Mouse (Mus musculus) C2C12 (cell line): ENCODE results near the gene 2810004N23Rik.

Source experiments
- CEBPB ChIP-seq: IDR thresholded peaks from one replicate; pipeline ENCODE4 v1.6.1; 2011; ENCODE audit warnings: low read depth, mild to moderate bottlenecking, control low read depth, moderate library complexity
- CTCF ChIP-seq: IDR thresholded peaks from one replicate; pipeline ENCODE4 v1.5.1; 2011; ENCODE audit not compliant: control insufficient read depth, insufficient read depth, insufficient read length
- MAX ChIP-seq: IDR thresholded peaks from one replicate; pipeline ENCODE4 v1.6.1; 2011; ENCODE audit warnings: mild to moderate bottlenecking, control low read depth
- MYOD1 ChIP-seq: IDR thresholded peaks from one replicate; pipeline ENCODE4 v1.6.1; 2011; ENCODE audit warnings: low read depth; ENCODE audit not compliant: control insufficient read depth, insufficient read length
- MYOG ChIP-seq: IDR thresholded peaks from one replicate; pipeline ENCODE4 v1.6.1; 2011; ENCODE audit not compliant: control insufficient read depth, insufficient read length; ENCODE audit errors: extremely low read depth
- USF1 ChIP-seq: IDR thresholded peaks from one replicate; pipeline ENCODE4 v1.6.1; 2011; ENCODE audit warnings: low read depth, mild to moderate bottlenecking, control low read depth, moderate library complexity

DNA sequence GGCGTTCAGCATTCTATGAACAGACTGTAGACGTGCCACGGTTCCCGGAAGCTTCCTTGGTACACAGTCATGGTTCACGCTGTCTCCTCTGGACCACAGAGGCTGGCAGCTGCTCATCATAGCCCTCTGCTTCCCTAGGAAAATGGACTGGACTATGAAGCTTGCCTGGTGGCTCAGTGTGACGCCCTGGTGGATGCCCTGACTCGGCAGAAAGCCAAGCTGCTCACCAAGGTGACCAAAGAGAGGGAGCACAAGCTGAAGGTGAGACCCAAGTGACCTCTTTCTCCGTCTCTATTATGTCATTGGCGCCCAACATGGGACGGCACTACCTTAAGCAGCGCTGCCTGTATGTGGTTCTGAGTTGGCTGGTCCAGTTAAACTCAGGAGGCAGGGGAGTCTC, 46.1 kb downstream of the 2810004N23Rik start:
- TF ChIP-seq CTCF (no peak), USF1 (no peak), MYOG (no peak), MAX (no peak), MYOD1 (no peak), CEBPB (no peak)
